Mouse (Mus musculus): Measurements from ENCODE around the gene Bcat1.

DNA sequence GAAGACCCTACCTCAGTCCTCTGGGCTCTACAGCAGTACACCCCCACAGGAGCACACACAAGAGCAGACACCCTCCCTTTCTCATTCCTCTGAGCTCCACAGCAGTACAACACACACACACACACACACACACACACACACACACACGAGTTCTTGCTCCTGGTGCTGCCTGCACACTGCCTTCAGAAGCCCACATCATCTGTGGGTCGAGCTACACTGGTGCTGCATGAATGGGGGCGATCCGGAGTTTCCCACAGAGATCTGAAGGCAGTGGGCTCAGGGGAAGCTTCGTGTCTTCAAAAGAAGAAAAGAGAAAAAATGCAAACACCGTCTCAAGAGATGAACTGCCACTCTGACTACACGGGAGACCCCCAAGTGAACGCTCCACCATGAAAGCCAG lies 64.8 kb downstream of the Bcat1 start:
- TF ChIP-seq USF1 (IDR thresholded peaks at IDR 0.05; ENCODE audit: low read depth) (no peak), CEBPB (IDR thresholded peaks at IDR 0.05; ENCODE audit: low read depth) (no peak), MYOG (IDR thresholded peaks at IDR 0.05; ENCODE audit: control insufficient read depth, extremely low read depth, insufficient read length) (no peak), CTCF (IDR thresholded peaks at IDR 0.05; ENCODE audit: control insufficient read depth, insufficient read depth, insufficient read length) (no peak), MAX (IDR thresholded peaks at IDR 0.05) (no peak)
